Mouse (Mus musculus) stomach, postnatal 0 days (tissue): ENCODE results near the gene Ndufs3. TPM values are rescaled to one million over a fixed set of nuclear protein-coding genes. Genes with fewer than 3 reads are reported as not detected.

Experiments
- ATAC-seq: fragments of 200-750 bp; cut with Nextera tagmentation; 2 replicates; pipeline ENCODE4 v1.8.0; 2017; ENCODE audit not compliant: low FRiP score, low TSS enrichment
- DNase-seq: peaks from one replicate; pipeline ENCODE4 v3.0.0-alpha.2; 2016; ENCODE audit warnings: low spot score
- H3K27ac ChIP-seq: fragments of 300-500 bp; sonication (generic); replicated peaks from 2 replicates; pipeline ENCODE4 v1.5.1; 2014; ENCODE audit warnings: mild to moderate bottlenecking, control low read depth
- H3K27me3 ChIP-seq: fragments of 300-500 bp; sonication (generic); 2 replicates; pipeline ENCODE4 v1.6.1; 2014; ENCODE audit warnings: low read length; ENCODE audit not compliant: control insufficient read depth, insufficient read depth
- H3K36me3 ChIP-seq: fragments of 300-500 bp; sonication (generic); 2 replicates; pipeline ENCODE4 v1.6.1; 2014; ENCODE audit warnings: low read length, mixed read lengths; ENCODE audit not compliant: control insufficient read depth, insufficient read depth
- H3K4me1 ChIP-seq: fragments of 300-500 bp; sonication (generic); replicated peaks from 2 replicates; pipeline ENCODE4 v1.6.1; 2014; ENCODE audit warnings: antibody characterized with exemption; ENCODE audit not compliant: control insufficient read depth, insufficient read depth
- H3K4me2 ChIP-seq: fragments of 300-500 bp; sonication (generic); replicated peaks from 2 replicates; pipeline ENCODE4 v1.6.1; 2014; ENCODE audit warnings: low read depth, mild to moderate bottlenecking, control low read depth, moderate library complexity
- H3K4me3 ChIP-seq: fragments of 300-500 bp; sonication (generic); 2 replicates; pipeline ENCODE4 v1.5.1; 2014; ENCODE audit warnings: low read depth, low read length, control low read depth
- H3K9ac ChIP-seq: fragments of 300-500 bp; sonication (generic); 2 replicates; pipeline ENCODE4 v1.6.1; 2014; ENCODE audit warnings: mild to moderate bottlenecking, low read length, control low read depth, mixed read lengths
- H3K9me3 ChIP-seq: fragments of 300-500 bp; sonication (generic); 2 replicates; pipeline ENCODE4 v1.6.1; 2016; ENCODE audit warnings: low read length; ENCODE audit not compliant: control insufficient read depth
- CTCF ChIP-seq: IDR thresholded peaks from 2 replicates; pipeline ENCODE4 v1.5.1; 2016; ENCODE audit warnings: antibody characterized with exemption, low read depth, mild to moderate bottlenecking, moderate library complexity
- EP300 ChIP-seq: optimal IDR thresholded peaks from 2 replicates; pipeline ENCODE3; 2016; ENCODE audit warnings: antibody characterized with exemption
- WGBS: fragments of 180-500 bp; shearing (Covaris S2); extraction: QIAGEN DNeasy Blood & Tissue Kit; methylation state at CpG from one replicate; pipeline ENCODE4 v1.1.7; 2014; 5-methylcytosine and 5-hydroxymethylcytosine counted together
- polyA plus RNA-seq: library from polyadenylated mRNA; unstranded; fragments of >200 nt; fragmentation: Nextera tagmentation; extraction: Ambion mirVana; gene quantifications from 2 replicates; pipeline ENCODE4 v1.2.1, GENCODE M21; 2015

Ndufs3 gene
- polyA plus RNA-seq, 1 experiment from 2014 or later, result 224 TPM

DNA sequence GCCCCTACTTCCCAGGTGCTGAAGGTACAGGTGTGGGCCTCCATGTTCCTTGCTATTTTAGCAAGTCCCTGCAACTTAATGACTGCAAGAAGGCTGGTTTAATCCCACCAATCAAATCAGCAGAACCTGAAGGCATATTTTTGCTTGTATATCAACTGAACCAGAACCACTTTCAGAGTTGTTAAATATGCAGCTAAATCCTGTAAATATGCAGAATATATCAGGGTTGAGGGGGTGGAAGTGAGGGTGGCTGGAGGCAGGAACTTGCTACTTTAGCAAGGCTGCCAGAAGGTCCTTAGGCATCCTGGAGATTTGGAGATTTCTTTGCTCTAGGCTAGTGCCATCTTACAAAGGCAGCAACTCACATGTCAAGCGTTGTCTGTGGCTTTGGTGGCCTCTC, 10.9 kb upstream of the Ndufs3 start:
- Histone ChIP-seq H3K4me1 (peaks cover 6% of the 10 kb centered on the region; the same call in 1 of the 2 replicates), H3K27me3 (no peaks in the 10 kb centered on the region), H3K9ac (no peak overlapping the region), H3K4me3 (no peak overlapping the region), H3K27ac (no peak overlapping the region), H3K4me2 (no peak overlapping the region), H3K9me3 (no peaks in the 10 kb centered on the region), H3K36me3 (peaks cover 7% of the 10 kb centered on the region)
- TF ChIP-seq CTCF (no peak), EP300 (no peak)
- ATAC-seq (no peak), DNase-seq (no peak)
- 52% methylated on average over 1 of the region's 1 CpGs for WGBS

DNA sequence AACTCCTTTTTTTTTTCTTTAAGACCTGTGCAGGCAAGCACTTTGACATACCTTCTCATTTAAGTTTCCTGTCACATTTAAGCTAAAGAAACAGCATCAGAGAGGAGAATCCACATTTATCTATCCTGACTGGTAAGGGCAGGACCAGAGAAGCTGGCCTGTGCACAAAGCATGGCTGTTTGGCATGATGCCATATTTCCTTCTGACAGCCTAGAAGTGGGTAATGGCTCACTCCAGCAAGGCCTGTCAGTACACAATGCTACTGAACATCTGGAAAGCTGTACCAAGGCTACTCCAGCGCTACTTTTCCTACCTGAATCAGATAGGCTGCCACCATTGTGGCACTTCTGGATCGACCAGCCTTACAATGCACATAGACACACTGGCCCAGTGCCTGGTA, 9.0 kb upstream of the Ndufs3 start:
- Histone ChIP-seq H3K9me3 (no peaks in the 10 kb centered on the region), H3K36me3 (peaks cover 19% of the 10 kb centered on the region), H3K4me1 (peaks cover 6% of the 10 kb centered on the region; the same call in 1 of the 2 replicates), H3K27me3 (no peaks in the 10 kb centered on the region), H3K4me3 (no peak overlapping the region), H3K4me2 (no peak overlapping the region), H3K9ac (no peak overlapping the region), H3K27ac (no peak overlapping the region)
- ATAC-seq, result no peak
- 42% methylated on average over 2 of the region's 2 CpGs for WGBS
- DNase-seq, result peak; percentile 38
- TF ChIP-seq EP300 (no peak), CTCF (no peak)

GRCm38 (mm10) chr2:90911668-90912067, 7.0 kb upstream of the Ndufs3 start:
- peaks cover 6% of the 10 kb centered on the region; the same call in 1 of the 2 replicates for H3K4me1 ChIP-seq
- DNase-seq, result no peak
- H3K27ac ChIP-seq, result no peak overlapping the region
- no peak overlapping the region for H3K9ac ChIP-seq
- H3K9me3 ChIP-seq, result no peaks in the 10 kb centered on the region
- H3K4me2 ChIP-seq, result no peak overlapping the region
- 70% methylated on average over 1 of the region's 1 CpGs for WGBS
- H3K36me3 ChIP-seq, result peaks cover 22% of the 10 kb centered on the region
- no peaks in the 10 kb centered on the region for H3K27me3 ChIP-seq
- TF ChIP-seq EP300 (no peak), CTCF (no peak)
- no peak overlapping the region for H3K4me3 ChIP-seq
- no peak for ATAC-seq

DNA sequence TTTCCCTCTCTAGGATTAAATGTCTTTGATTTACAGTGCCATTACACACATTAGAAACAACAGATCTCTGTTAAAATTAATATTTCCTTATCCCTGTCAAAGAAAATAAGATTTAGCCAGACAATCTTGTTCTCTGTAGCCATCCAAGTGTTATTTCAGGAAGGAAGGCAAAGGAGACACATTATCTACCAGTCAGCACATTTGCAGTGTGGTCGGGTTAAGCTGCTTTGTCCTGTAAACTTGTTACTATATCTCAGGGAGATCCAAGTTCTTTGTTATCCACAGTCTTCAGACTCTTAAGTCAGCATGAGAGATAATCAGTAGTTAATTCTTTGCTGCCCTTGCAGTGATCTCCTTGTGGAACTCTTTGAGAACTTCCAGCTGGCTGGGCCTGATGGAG, 6.2 kb upstream of the Ndufs3 start:
- no peak overlapping the region for H3K9ac ChIP-seq
- peaks cover 22% of the 10 kb centered on the region for H3K36me3 ChIP-seq
- H3K4me3 ChIP-seq, result no peak overlapping the region
- no peaks in the 10 kb centered on the region for H3K9me3 ChIP-seq
- H3K4me2 ChIP-seq, result no peak overlapping the region
- H3K27ac ChIP-seq, result no peak overlapping the region
- DNase-seq (no peak), ATAC-seq (no peak)
- H3K4me1 ChIP-seq, result peaks cover 3% of the 10 kb centered on the region; the same call in 1 of the 2 replicates
- 56% methylated on average over 1 of the region's 1 CpGs for WGBS
- no peak for TF ChIP-seq EP300
- no peak for TF ChIP-seq CTCF
- no peaks in the 10 kb centered on the region for H3K27me3 ChIP-seq

GRCm38 (mm10) chr2:90906721-90907120, 2.1 kb upstream of the Ndufs3 start:
- H3K27ac ChIP-seq, result no peak overlapping the region
- TF ChIP-seq CTCF (no peak), EP300 (no peak)
- no peak overlapping the region for H3K9ac ChIP-seq
- peaks cover 23% of the 10 kb centered on the region; the same call in 1 of the 2 replicates for H3K36me3 ChIP-seq
- H3K4me1 ChIP-seq, result no peaks in the 10 kb centered on the region; the same call in 1 of the 2 replicates
- no peak overlapping the region for H3K4me2 ChIP-seq
- DNase-seq (no peak), ATAC-seq (no peak)
- no peaks in the 10 kb centered on the region for H3K9me3 ChIP-seq
- H3K4me3 ChIP-seq, result no peak overlapping the region
- H3K27me3 ChIP-seq, result no peaks in the 10 kb centered on the region
- 77% methylated on average over 2 of the region's 2 CpGs for WGBS

GRCm38 (mm10) chr2:90904856-90905224, 213 bp upstream of the Ndufs3 start:
- H3K27ac ChIP-seq, result peak overlapping the region; percentile 93
- H3K9ac ChIP-seq, result peak overlapping the region; percentile 95
- H3K4me2 ChIP-seq, result peak overlapping the region; percentile 61
- no peaks in the 10 kb centered on the region for H3K27me3 ChIP-seq
- H3K4me1 ChIP-seq, result no peaks in the 10 kb centered on the region; the same call in 1 of the 2 replicates
- TF ChIP-seq EP300 (no peak), CTCF (no peak)
- no peaks in the 10 kb centered on the region for H3K9me3 ChIP-seq
- WGBS, result under 1% methylated on average over 21 of the region's 21 CpGs
- DNase-seq (no peak), ATAC-seq (peak; percentile 66)
- peak overlapping the region; percentile 89 for H3K4me3 ChIP-seq
- H3K36me3 ChIP-seq, result peaks cover 19% of the 10 kb centered on the region; the same call in 1 of the 2 replicates
